Mouse (Mus musculus) macrophage (primary cell): ENCODE data around the gene Mapk8. TPM values are rescaled to one million over a fixed set of nuclear protein-coding genes. Genes with fewer than 3 reads are reported as not detected.
A peak's percentile ranks its signal among the peaks of the same experiment; 100 is the strongest.

ENCODE experiments used
- H3K27ac ChIP-seq: fragments of 350-480 bp; formaldehyde crosslinking; 2 replicates; pipeline ENCODE4 v1.9.0; 2021
- H3K36me3 ChIP-seq: fragments of 350-480 bp; formaldehyde crosslinking; 2 replicates; pipeline ENCODE4 v1.9.0; 2021; ENCODE audit errors: inconsistent target
- H3K4me3 ChIP-seq: fragments of 350-480 bp; formaldehyde crosslinking; 2 replicates; pipeline ENCODE4 v1.9.0; 2021; ENCODE audit errors: inconsistent target
- H3K79me2 ChIP-seq: fragments of 350-480 bp; formaldehyde crosslinking; 2 replicates; pipeline ENCODE4 v1.9.0; 2021; ENCODE audit errors: inconsistent target
- WGBS: methylation state at CpG from one replicate; pipeline ENCODE4 v1.1.7; 2026; ENCODE audit warnings: inconsistent platforms; ENCODE audit not compliant: missing documents; 5-methylcytosine and 5-hydroxymethylcytosine counted together
- polyA plus RNA-seq: library from polyadenylated mRNA; stranded (reverse); fragments of 250-400 nt; gene quantifications from 3 replicates; pipeline ENCODE4 v1.2.4, GENCODE M21; 2018; ENCODE audit warnings: inconsistent platforms
- total RNA-seq, 78 experiments: library from RNA; depleted of rRNA; stranded (reverse); fragments of 250-400 nt; gene quantifications; 1 replicate in 9 of 78; 2 replicates in 24 of 78; 3 replicates in 43 of 78; 4 replicates in 2 of 78; pipeline ENCODE4 v1.2.4; 2018; ENCODE audit warnings: inconsistent platforms in 56 of 78

Mapk8 gene
- total RNA-seq (2018; cell fraction: chromatin; rRNA removed): 10 to 100 TPM; 21.9 to 83.2 (median 56.1) TPM
- total RNA-seq (2018; cell fraction: cytosol; rRNA removed): 10 to 100 TPM in 14 of 26 experiments, 1 to 10 TPM in 12; 6.4 to 14.3 (median 10.3) TPM
- total RNA-seq (2018; cell fraction: nucleus; rRNA removed): 10 to 100 TPM; 20.9 to 59.4 (median 32.7) TPM
- polyA plus RNA-seq: 8.0 to 15.4 TPM (median 11.3 TPM) in 3 replicates

- no peaks in the 10 kb centered on the region for H3K36me3 ChIP-seq
- H3K4me3 ChIP-seq: peak within 1 kb of the TSS; percentile 43
- peaks cover 42% of the 10 kb centered on the region for H3K79me2 ChIP-seq
- under 1% methylated on average over 62 of the region's 70 CpGs for WGBS
- no peak within 1 kb of the TSS for H3K27ac ChIP-seq
These were observed at the start of gene Mapk8 for GRCm38 (mm10) chr14:33447027-33447569. TSS of gene Mapk8 (minus strand) at chr14:33447158.

GRCm38 (mm10) chr14:33495226-33495625, 48.3 kb upstream of the Mapk8 start:
- H3K4me3 ChIP-seq: no peak overlapping the region
- no peaks in the 10 kb centered on the region for H3K36me3 ChIP-seq
- H3K27ac ChIP-seq: no peak overlapping the region
- no peaks in the 10 kb centered on the region for H3K79me2 ChIP-seq
- 90% methylated on average over 4 of the region's 4 CpGs for WGBS

GRCm38 (mm10) chr14:33487805-33488550, 41.0 kb upstream of the Mapk8 start:
- Histone ChIP-seq H3K4me3 (no peak overlapping the region), H3K79me2 (no peaks in the 10 kb centered on the region), H3K27ac (no peak overlapping the region), H3K36me3 (no peaks in the 10 kb centered on the region)
- 93% methylated on average over 15 of the region's 15 CpGs for WGBS

- no peak overlapping the region for H3K27ac ChIP-seq
- H3K79me2 ChIP-seq: no peaks in the 10 kb centered on the region
- 94% methylated on average over 3 of the region's 3 CpGs for WGBS
- H3K36me3 ChIP-seq: no peaks in the 10 kb centered on the region
- H3K4me3 ChIP-seq: no peak overlapping the region
These were observed 35.0 kb upstream of the Mapk8 start for GRCm38 (mm10) chr14:33481991-33482390.

- no peaks in the 10 kb centered on the region for H3K79me2 ChIP-seq
- no peak overlapping the region for H3K4me3 ChIP-seq
- H3K36me3 ChIP-seq: no peaks in the 10 kb centered on the region
- no peak overlapping the region for H3K27ac ChIP-seq
- 24% methylated on average over 3 of the region's 3 CpGs for WGBS
These were observed 29.3 kb upstream of the Mapk8 start for GRCm38 (mm10) chr14:33476094-33476760.

- no peaks in the 10 kb centered on the region for H3K36me3 ChIP-seq
- H3K4me3 ChIP-seq: no peak overlapping the region
- 52% methylated on average over 2 of the region's 2 CpGs for WGBS
- no peaks in the 10 kb centered on the region for H3K79me2 ChIP-seq
- H3K27ac ChIP-seq: no peak overlapping the region
These were observed 27.5 kb upstream of the Mapk8 start for GRCm38 (mm10) chr14:33474461-33474860.

GRCm38 (mm10) chr14:33471331-33471730, 24.4 kb upstream of the Mapk8 start, which contains the start of gene Frmpd2:
TSS of gene Frmpd2 (plus strand) at chr14:33471696.
- Histone ChIP-seq H3K4me3 (no peak within 1 kb of the TSS), H3K27ac (no peak within 1 kb of the TSS), H3K36me3 (no peaks in the 10 kb centered on the region), H3K79me2 (no peaks in the 10 kb centered on the region)
- 90% methylated on average over 3 of the region's 3 CpGs for WGBS

- no peak overlapping the region for H3K4me3 ChIP-seq
- H3K79me2 ChIP-seq: no peaks in the 10 kb centered on the region
- H3K27ac ChIP-seq: no peak overlapping the region
- H3K36me3 ChIP-seq: no peaks in the 10 kb centered on the region
- WGBS: 84% methylated on average over 6 of the region's 6 CpGs
These were observed 20.8 kb upstream of the Mapk8 start for GRCm38 (mm10) chr14:33467766-33468165.

- 97% methylated on average over 3 of the region's 3 CpGs for WGBS
- Histone ChIP-seq H3K27ac (no peak overlapping the region), H3K4me3 (no peak overlapping the region), H3K79me2 (no peaks in the 10 kb centered on the region), H3K36me3 (no peaks in the 10 kb centered on the region)
These were observed 16.7 kb upstream of the Mapk8 start for GRCm38 (mm10) chr14:33463658-33464057.

- Histone ChIP-seq H3K4me3 (no peak overlapping the region), H3K27ac (no peak overlapping the region), H3K36me3 (no peaks in the 10 kb centered on the region), H3K79me2 (peaks cover 10% of the 10 kb centered on the region; the same call in 1 of the 2 replicates)
These were observed 3.4 kb upstream of the Mapk8 start for GRCm38 (mm10) chr14:33450331-33450730.

GRCm38 (mm10) chr14:33449296-33449840, 2.4 kb upstream of the Mapk8 start:
- no peaks in the 10 kb centered on the region for H3K36me3 ChIP-seq
- 91% methylated on average over 2 of the region's 2 CpGs for WGBS
- no peak overlapping the region for H3K4me3 ChIP-seq
- peaks cover 20% of the 10 kb centered on the region; the same call in 1 of the 2 replicates for H3K79me2 ChIP-seq
- H3K27ac ChIP-seq: no peak overlapping the region

GRCm38 (mm10) chr14:33448276-33448675, 1.3 kb upstream of the Mapk8 start:
- Histone ChIP-seq H3K36me3 (no peaks in the 10 kb centered on the region), H3K4me3 (no peak overlapping the region), H3K27ac (no peak overlapping the region), H3K79me2 (peaks cover 30% of the 10 kb centered on the region)
- 96% methylated on average over 4 of the region's 4 CpGs for WGBS

- WGBS: 1% methylated on average over 53 of the region's 72 CpGs
- Histone ChIP-seq H3K36me3 (no peaks in the 10 kb centered on the region), H3K27ac (no peak overlapping the region), H3K4me3 (peak overlapping the region; percentile 43), H3K79me2 (peaks cover 45% of the 10 kb centered on the region)
These were observed 366 bp downstream of the Mapk8 start for GRCm38 (mm10) chr14:33446561-33447023.

- Histone ChIP-seq H3K79me2 (peaks cover 52% of the 10 kb centered on the region), H3K27ac (no peak overlapping the region), H3K4me3 (peak overlapping the region; percentile 43), H3K36me3 (no peaks in the 10 kb centered on the region)
- WGBS: 53% methylated on average over 3 of the region's 3 CpGs
These were observed 996 bp downstream of the Mapk8 start for GRCm38 (mm10) chr14:33445962-33446361.
